Mouse (Mus musculus) layer of hippocampus, adult 8-10 months (tissue): ENCODE measurements around the gene Fam8a1. TPM values are rescaled to one million over a fixed set of nuclear protein-coding genes. Genes with fewer than 3 reads are reported as not detected.
A peak's percentile ranks its signal among the peaks of the same experiment; 100 is the strongest.

Experiments
- DNase-seq, 2 experiments: peaks; one replicate each; pipeline ENCODE4 v3.0.0; 2022; ENCODE audit warnings: low spot score in 2 of 2
- total RNA-seq, 4 experiments: library from RNA; stranded (reverse); gene quantifications; 2 replicates each; pipeline ENCODE4 v1.2.4; 2022

Fam8a1 gene
- total RNA-seq, 4 experiments from 2014 or later = 66.6 to 85.9 (median 75.5) TPM

GRCm38 (mm10) chr13:46670514-46670913, 1.2 kb downstream of the Fam8a1 start:
- no peak for DNase-seq

- no peak for DNase-seq
Observed at GRCm38 (mm10) chr13:46674601-46675000, 5.3 kb downstream of the Fam8a1 start.

GRCm38 (mm10) chr13:46677721-46678120, 8.4 kb downstream of the Fam8a1 start:
- DNase-seq = no peak

GRCm38 (mm10) chr13:46682921-46683320, 13.6 kb downstream of the Fam8a1 start:
- DNase-seq = no peak

GRCm38 (mm10) chr13:46683370-46683769, 14.0 kb downstream of the Fam8a1 start:
- no peak for DNase-seq

GRCm38 (mm10) chr13:46690559-46691241, 21.4 kb downstream of the Fam8a1 start:
- no peak for DNase-seq

- DNase-seq = no peak
Observed at GRCm38 (mm10) chr13:46695296-46695908, 26.1 kb downstream of the Fam8a1 start.

- no peak for DNase-seq
Observed at GRCm38 (mm10) chr13:46695932-46696331, 26.6 kb downstream of the Fam8a1 start.

- DNase-seq = no peak
Observed at GRCm38 (mm10) chr13:46696788-46697187, 27.5 kb downstream of the Fam8a1 start.

GRCm38 (mm10) chr13:46699372-46699771, 30.1 kb downstream of the Fam8a1 start:
- DNase-seq = no peak

- DNase-seq = no peak
Observed at GRCm38 (mm10) chr13:46701486-46701885, 32.2 kb downstream of the Fam8a1 start.

GRCm38 (mm10) chr13:46703138-46703537, 33.8 kb downstream of the Fam8a1 start:
- DNase-seq = no peak

- no peak for DNase-seq
Observed at GRCm38 (mm10) chr13:46713486-46713885, 44.2 kb downstream of the Fam8a1 start.

- DNase-seq = no peak
Observed at GRCm38 (mm10) chr13:46715976-46716639, 46.8 kb downstream of the Fam8a1 start.

GRCm38 (mm10) chr13:46718893-46719400, 49.6 kb downstream of the Fam8a1 start:
- no peak for DNase-seq

GRCm38 (mm10) chr13:46721009-46721408, 51.7 kb downstream of the Fam8a1 start:
- DNase-seq = no peak

GRCm38 (mm10) chr13:46724371-46724770, 55.0 kb downstream of the Fam8a1 start:
- no peak for DNase-seq

GRCm38 (mm10) chr13:46725227-46725626, 55.9 kb downstream of the Fam8a1 start:
- no peak for DNase-seq

- no peak for DNase-seq
Observed at GRCm38 (mm10) chr13:46726288-46727037, 57.1 kb downstream of the Fam8a1 start.

- DNase-seq = peak in 1 of 2 experiments; percentile 30
Observed at GRCm38 (mm10) chr13:46727038-46727836, 57.9 kb downstream of the Fam8a1 start.
